10 mouse cellular contexts compared by ENCODE assay signal in genomic region chr12:34495940-34496339, GRCm38 (mm10).
DNase-seq lines count a peak whose midpoint lies in the region; ATAC-seq and TF ChIP-seq lines count a peak whose summit lies in the region.
"Had no signal": no experiment of that assay in that cellular context is flagged by ENCODE, and none has a peak within 500 bp of the region (broad histone marks: within the 10 kb centered on the region; RNA-seq: fewer than 3 reads in every experiment).

No protein-coding gene starts in this region.

- DNase-seq in frontal cortex, postnatal 36 days (ENCODE audit: low spot score in 2 of 2), result no peak
- DNase-seq in layer of hippocampus, adult 2 months (ENCODE audit: low spot score in 2 of 2), result peak in 1 of 2 experiments; percentile 27
- DNase-seq in layer of hippocampus, adult 9-10 months (ENCODE audit: low spot score), result no peak
- DNase-seq in embryonic facial prominence, embryonic 14.5 days (ENCODE audit: low spot score), result no peak
- DNase-seq in thymus, postnatal 0 days (ENCODE audit: low spot score), result no peak
- DNase-seq: cerebellum, postnatal 14 days had no signal

- 0 out of 2 replicates have a peak overlapping the region, but pooled peaks have one; percentile 8 for H3K4me2 ChIP-seq in embryonic facial prominence, embryonic 14.5 days (ENCODE audit: low read depth, low read length)
- H3K4me2 ChIP-seq in limb, embryonic 13.5 days (replicated peaks), result peak overlapping the region; percentile 36

- H3K4me3 ChIP-seq in layer of hippocampus, adult 2 months, result peak overlapping the region; percentile 49
- H3K4me3 ChIP-seq in embryonic facial prominence, embryonic 14.5 days (ENCODE audit: low read depth, low read length), result peak overlapping the region; percentile 8; the same call in 1 of the 2 replicates
- peak overlapping the region; percentile 30 for H3K4me3 ChIP-seq in limb, embryonic 13.5 days
- H3K4me3 ChIP-seq: megakaryocyte, embryonic 14.5 days had no signal

- H3K4me1 ChIP-seq in embryonic facial prominence, embryonic 14.5 days (ENCODE audit: control insufficient read depth, insufficient read depth, low read length), result peaks cover 4% of the 10 kb centered on the region; the same call in 1 of the 2 replicates
- H3K4me1 ChIP-seq in limb, embryonic 13.5 days, result 0 out of 2 replicates have a peak, but pooled peaks cover 3% of the 10 kb centered on the region
- H3K4me1 ChIP-seq: megakaryocyte, embryonic 14.5 days had no signal

- no peaks in the 10 kb centered on the region for H3K27me3 ChIP-seq in embryonic facial prominence, embryonic 14.5 days (replicated peaks; ENCODE audit: control insufficient read depth, insufficient read depth, low read length)
- no peaks in the 10 kb centered on the region for H3K27me3 ChIP-seq in limb, embryonic 13.5 days
- H3K27me3 ChIP-seq: megakaryocyte, embryonic 14.5 days had no signal

- no peak overlapping the region for H3K9ac ChIP-seq in embryonic facial prominence, embryonic 14.5 days (ENCODE audit: low read depth, low read length)
- H3K9ac ChIP-seq in limb, embryonic 13.5 days, result no peak overlapping the region

- WGBS in embryonic facial prominence, embryonic 14.5 days, result 36% methylated on average over 3 of the region's 3 CpGs
- WGBS in limb, embryonic 13.5 days, result 50% methylated on average over 3 of the region's 3 CpGs

- no peaks in the 10 kb centered on the region for H3K9me3 ChIP-seq in embryonic facial prominence, embryonic 14.5 days (ENCODE audit: control insufficient read depth, low read length)
- H3K9me3 ChIP-seq in limb, embryonic 13.5 days, result no peaks in the 10 kb centered on the region
- H3K9me3 ChIP-seq: megakaryocyte, embryonic 14.5 days had no signal

- peak overlapping the region; percentile 88 for H3K27ac ChIP-seq in layer of hippocampus, adult 2 months
- no peak overlapping the region for H3K27ac ChIP-seq in embryonic facial prominence, embryonic 14.5 days (replicated peaks; ENCODE audit: low read depth, low read length)
- no peak overlapping the region for H3K27ac ChIP-seq in limb, embryonic 13.5 days

- ATAC-seq in frontal cortex, adult (ENCODE audit: low TSS enrichment), result peak; percentile 80
- no peak for ATAC-seq in embryonic facial prominence, embryonic 14.5 days (ENCODE audit: low read depth)
- no peak for ATAC-seq in limb, embryonic 13.5 days (ENCODE audit: low FRiP score, low read depth)
- ATAC-seq in erythroblast, adult 5-6 weeks (replicated peaks; ENCODE audit: low FRiP score, poor library complexity, severe bottlenecking), result no peak

- TF ChIP-seq CTCF in layer of hippocampus, adult 2 months (conservative IDR thresholded peaks at IDR 0.05), result no peak

- H3K36me3 ChIP-seq in embryonic facial prominence, embryonic 14.5 days (ENCODE audit: control insufficient read depth, insufficient read depth, low read length), result no peaks in the 10 kb centered on the region
- H3K36me3 ChIP-seq in limb, embryonic 13.5 days, result no peaks in the 10 kb centered on the region
